Mouse (Mus musculus): ENCODE results near the gene Tmem212. TPM values are rescaled to one million over a fixed set of nuclear protein-coding genes. Genes with fewer than 3 reads are reported as not detected.

Tmem212 gene
- polyA plus RNA-seq, 1 experiment, result not detected

GRCm38 (mm10) chr3:27901846-27902245 is 5.7 kb upstream of the Tmem212 start:
- DNase-seq (ENCODE audit: extremely low spot score in 1 of 2, low spot score in 1 of 2), result no peak

GRCm38 (mm10) chr3:27899012-27899726 is 3.0 kb upstream of the Tmem212 start:
- DNase-seq (ENCODE audit: extremely low spot score in 1 of 2, low spot score in 1 of 2), result no peak

GRCm38 (mm10) chr3:27898178-27898577 is 2.0 kb upstream of the Tmem212 start:
- no peak for DNase-seq (ENCODE audit: extremely low spot score in 1 of 2, low spot score in 1 of 2)

GRCm38 (mm10) chr3:27886578-27886977 is 9.6 kb downstream of the Tmem212 start:
- no peak for DNase-seq (ENCODE audit: extremely low spot score in 1 of 2, low spot score in 1 of 2)

GRCm38 (mm10) chr3:27885585-27885984 is 10.6 kb downstream of the Tmem212 start:
- DNase-seq (ENCODE audit: extremely low spot score in 1 of 2, low spot score in 1 of 2), result no peak

GRCm38 (mm10) chr3:27881897-27882835 is 14.0 kb downstream of the Tmem212 start:
- peak in 1 of 2 experiments; percentile 4 for DNase-seq (ENCODE audit: extremely low spot score in 1 of 2, low spot score in 1 of 2)

GRCm38 (mm10) chr3:27878854-27879610 is 17.1 kb downstream of the Tmem212 start:
- DNase-seq (ENCODE audit: extremely low spot score in 1 of 2, low spot score in 1 of 2), result no peak

GRCm38 (mm10) chr3:27873268-27874073 is 22.7 kb downstream of the Tmem212 start:
- peak in 1 of 2 experiments; percentile 42 for DNase-seq (ENCODE audit: extremely low spot score in 1 of 2, low spot score in 1 of 2)

- DNase-seq (ENCODE audit: extremely low spot score in 1 of 2, low spot score in 1 of 2), result no peak
Observed at GRCm38 (mm10) chr3:27872429-27872828, 23.7 kb downstream of the Tmem212 start.

- no peak for DNase-seq (ENCODE audit: extremely low spot score in 1 of 2, low spot score in 1 of 2)
Observed at GRCm38 (mm10) chr3:27871891-27872290, 24.3 kb downstream of the Tmem212 start.

GRCm38 (mm10) chr3:27871371-27871770 is 24.8 kb downstream of the Tmem212 start:
- no peak for DNase-seq (ENCODE audit: extremely low spot score in 1 of 2, low spot score in 1 of 2)

GRCm38 (mm10) chr3:27868681-27869080 is 27.5 kb downstream of the Tmem212 start:
- no peak for DNase-seq (ENCODE audit: extremely low spot score in 1 of 2, low spot score in 1 of 2)

- DNase-seq (ENCODE audit: extremely low spot score in 1 of 2, low spot score in 1 of 2), result no peak
Observed at GRCm38 (mm10) chr3:27867731-27868130, 28.4 kb downstream of the Tmem212 start.

- DNase-seq (ENCODE audit: extremely low spot score in 1 of 2, low spot score in 1 of 2), result peak; percentile 42 to 77
Observed at GRCm38 (mm10) chr3:27862821-27863740, 33.1 kb downstream of the Tmem212 start.

GRCm38 (mm10) chr3:27861601-27862000 is 34.6 kb downstream of the Tmem212 start:
- DNase-seq (ENCODE audit: extremely low spot score in 1 of 2, low spot score in 1 of 2), result peak in 1 of 2 experiments; percentile 42

- no peak for DNase-seq (ENCODE audit: extremely low spot score in 1 of 2, low spot score in 1 of 2)
Observed at GRCm38 (mm10) chr3:27861086-27861485, 35.1 kb downstream of the Tmem212 start.

GRCm38 (mm10) chr3:27859161-27859561 is 37.0 kb downstream of the Tmem212 start:
- no peak for DNase-seq (ENCODE audit: extremely low spot score in 1 of 2, low spot score in 1 of 2)

- DNase-seq (ENCODE audit: extremely low spot score in 1 of 2, low spot score in 1 of 2), result no peak
Observed at GRCm38 (mm10) chr3:27858441-27859115, 37.6 kb downstream of the Tmem212 start.

Measured in frontal cortex, adult 2 months (tissue).